Mouse (Mus musculus) embryonic facial prominence, embryonic 15.5 days (tissue): ENCODE measurements at regions not wholly inside any gene's neighbourhood (a gene's known extent, or its start where the extent isn't known, plus 50 kb on each side); places are given as distances from the start of the nearest gene placed in this dataset.

Experiments
- ATAC-seq: fragments of 200-750 bp; cut with Nextera tagmentation; 2 replicates; pipeline ENCODE4 v1.8.0; 2017; ENCODE audit warnings: low read depth, moderate TSS enrichment; ENCODE audit not compliant: insufficient number of reproducible peaks, low FRiP score, low TSS enrichment
- H3K27ac ChIP-seq: fragments of 300-500 bp; sonication (generic); replicated peaks from 2 replicates; pipeline ENCODE4 v1.5.1; 2015; ENCODE audit warnings: mild to moderate bottlenecking, inconsistent platforms
- H3K27me3 ChIP-seq: fragments of 300-500 bp; sonication (generic); 2 replicates; pipeline ENCODE4 v1.6.1; 2015; ENCODE audit warnings: inconsistent platforms
- H3K36me3 ChIP-seq: fragments of 300-500 bp; sonication (generic); 2 replicates; pipeline ENCODE4 v1.6.1; 2015; ENCODE audit warnings: mild to moderate bottlenecking, inconsistent platforms
- H3K4me1 ChIP-seq: fragments of 300-500 bp; sonication (generic); 2 replicates; pipeline ENCODE4 v1.6.1; 2015; ENCODE audit warnings: inconsistent platforms
- H3K4me2 ChIP-seq: fragments of 300-500 bp; sonication (generic); replicated peaks from 2 replicates; pipeline ENCODE4 v1.6.1; 2015; ENCODE audit warnings: mild to moderate bottlenecking, inconsistent platforms
- H3K4me3 ChIP-seq: fragments of 300-500 bp; sonication (generic); replicated peaks from 2 replicates; pipeline ENCODE4 v1.5.1; 2015; ENCODE audit warnings: mild to moderate bottlenecking, inconsistent platforms
- H3K9ac ChIP-seq: fragments of 300-500 bp; sonication (generic); 2 replicates; pipeline ENCODE4 v1.6.1; 2015; ENCODE audit warnings: inconsistent platforms
- H3K9me3 ChIP-seq: fragments of 300-500 bp; sonication (generic); replicated peaks from 2 replicates; pipeline ENCODE4 v1.6.1; 2016; ENCODE audit warnings: inconsistent platforms
- WGBS: fragments of 180-500 bp; shearing (Covaris S2); methylation state at CpG from one replicate; pipeline ENCODE4 v1.1.7; 2015; 5-methylcytosine and 5-hydroxymethylcytosine counted together

GRCm38 (mm10) chr16:49982180-49982579 lies 181.8 kb downstream of the Cd47 start:
- Histone ChIP-seq H3K9me3 (no peaks in the 10 kb centered on the region), H3K27ac (no peak overlapping the region), H3K4me3 (no peak overlapping the region), H3K4me2 (no peak overlapping the region), H3K27me3 (no peaks in the 10 kb centered on the region), H3K9ac (no peak overlapping the region), H3K4me1 (peaks cover 7% of the 10 kb centered on the region; the same call in 1 of the 2 replicates), H3K36me3 (no peaks in the 10 kb centered on the region)
- 81% methylated on average over 4 of the region's 4 CpGs for WGBS
- no peak for ATAC-seq

DNA sequence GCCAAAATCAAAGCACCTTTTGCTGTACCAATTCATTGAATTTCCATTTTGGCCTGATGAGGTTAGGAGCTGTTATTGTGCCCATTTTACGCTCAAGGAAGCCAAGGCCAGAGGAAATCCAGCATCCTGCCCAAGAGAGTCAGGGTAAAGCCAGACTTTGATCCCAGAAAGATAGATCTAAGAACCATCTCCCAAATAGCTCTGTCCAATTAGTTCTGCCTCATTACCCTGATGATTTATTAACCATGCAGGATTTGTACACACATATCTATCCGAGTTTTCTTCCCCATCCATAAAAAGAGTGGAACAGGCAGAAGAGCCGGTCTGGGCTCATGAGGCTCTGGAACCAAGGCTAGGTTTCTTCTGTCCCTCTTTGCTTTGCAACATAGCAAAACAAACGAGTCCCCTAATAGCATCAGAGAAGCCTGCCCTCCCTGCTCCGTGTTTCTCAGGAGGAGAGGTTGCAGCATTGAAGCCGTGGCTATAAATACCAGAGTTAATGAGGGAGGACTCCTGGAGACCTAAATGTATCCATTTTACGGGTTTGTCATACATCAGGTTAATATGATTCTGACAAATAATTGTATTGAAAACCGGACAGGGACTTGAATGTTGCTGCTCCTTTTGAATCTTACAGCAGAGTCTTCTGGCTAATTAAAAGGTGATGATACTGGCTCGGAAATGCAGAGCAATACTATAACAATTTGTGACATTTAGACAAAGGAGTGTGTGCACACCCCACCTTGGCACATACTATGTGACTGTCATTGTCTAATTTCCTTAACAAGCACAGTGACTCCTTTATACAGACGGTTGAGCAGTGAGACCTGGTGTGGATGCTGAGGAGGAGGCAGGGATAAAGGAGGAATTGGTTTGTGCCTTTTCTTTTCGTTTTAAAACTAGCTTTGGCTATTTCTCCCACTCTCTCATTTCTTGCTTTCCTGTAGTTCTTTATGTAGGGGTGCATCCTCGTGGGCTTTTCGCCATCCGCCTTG lies 185.0 kb downstream of the Cd47 start:
- Histone ChIP-seq H3K27ac (no peak overlapping the region), H3K4me3 (no peak overlapping the region), H3K36me3 (no peaks in the 10 kb centered on the region), H3K27me3 (no peaks in the 10 kb centered on the region), H3K4me2 (no peak overlapping the region), H3K9me3 (no peaks in the 10 kb centered on the region), H3K9ac (no peak overlapping the region), H3K4me1 (peaks cover 2% of the 10 kb centered on the region; the same call in 1 of the 2 replicates)
- WGBS: 63% methylated on average over 14 of the region's 14 CpGs
- no peak for ATAC-seq

- no peaks in the 10 kb centered on the region for H3K4me1 ChIP-seq
- ATAC-seq: no peak
- no peak overlapping the region for H3K4me2 ChIP-seq
- no peaks in the 10 kb centered on the region for H3K27me3 ChIP-seq
- WGBS: 68% methylated on average over 6 of the region's 6 CpGs
- no peaks in the 10 kb centered on the region for H3K9me3 ChIP-seq
- H3K36me3 ChIP-seq: no peaks in the 10 kb centered on the region
- no peak overlapping the region for H3K4me3 ChIP-seq
- no peak overlapping the region for H3K9ac ChIP-seq
- no peak overlapping the region for H3K27ac ChIP-seq
Observed at GRCm38 (mm10) chr16:49986954-49987353, 186.6 kb downstream of the Cd47 start.

DNA sequence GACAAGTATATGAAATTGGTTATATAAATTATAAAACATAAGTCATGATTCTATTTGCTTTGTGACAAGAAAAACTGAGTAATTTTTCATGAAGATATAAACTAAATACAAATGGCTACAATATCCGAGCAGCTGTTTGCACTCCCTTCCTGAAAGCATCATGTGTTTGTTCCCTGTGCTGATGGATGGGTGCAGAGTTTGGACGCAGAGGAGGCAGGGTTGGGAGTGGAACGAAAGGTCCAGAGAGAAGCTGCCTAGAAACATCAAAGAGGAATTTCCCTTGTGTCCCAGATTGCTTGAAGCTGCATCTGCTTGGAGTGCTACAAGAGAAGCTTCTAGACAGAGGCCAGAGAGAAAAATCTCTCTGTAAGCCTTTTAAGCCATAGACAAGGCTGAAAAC lies 195.5 kb downstream of the Cd47 start:
- Histone ChIP-seq H3K27ac (no peak overlapping the region), H3K9me3 (no peaks in the 10 kb centered on the region), H3K4me1 (0 out of 2 replicates have a peak, but pooled peaks cover 15% of the 10 kb centered on the region), H3K27me3 (no peaks in the 10 kb centered on the region), H3K4me2 (no peak overlapping the region), H3K36me3 (no peaks in the 10 kb centered on the region), H3K9ac (no peak overlapping the region), H3K4me3 (no peak overlapping the region)
- 63% methylated on average over 3 of the region's 3 CpGs for WGBS
- ATAC-seq: no peak

- Histone ChIP-seq H3K27me3 (no peaks in the 10 kb centered on the region), H3K9ac (no peak overlapping the region), H3K4me1 (0 out of 2 replicates have a peak, but pooled peaks cover 15% of the 10 kb centered on the region), H3K9me3 (no peaks in the 10 kb centered on the region), H3K27ac (peak overlapping the region; percentile 80), H3K36me3 (no peaks in the 10 kb centered on the region), H3K4me2 (no peak overlapping the region), H3K4me3 (no peak overlapping the region)
- ATAC-seq: no peak
- WGBS: 70% methylated on average over 5 of the region's 5 CpGs
Observed at GRCm38 (mm10) chr16:49996593-49996992, 196.3 kb downstream of the Cd47 start.

DNA sequence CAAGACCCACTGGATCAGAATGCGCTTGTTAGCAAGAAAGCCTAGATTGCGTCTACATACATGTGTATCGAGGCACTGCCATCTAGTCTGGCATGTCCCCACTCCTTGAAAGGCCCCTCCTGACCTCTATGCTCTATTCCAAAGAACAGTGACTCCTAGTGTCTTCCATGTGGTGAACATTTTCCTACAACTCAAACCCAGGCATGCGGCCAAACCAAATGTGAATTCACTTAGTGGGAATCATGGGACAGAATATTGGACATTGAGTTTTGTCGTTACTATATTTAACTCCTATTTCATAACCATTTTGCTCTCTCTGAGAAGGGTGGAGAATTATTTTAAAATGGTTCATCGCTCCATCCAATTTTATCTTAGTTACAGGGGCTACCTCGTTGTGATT lies 196.7 kb downstream of the Cd47 start:
- no peak overlapping the region for H3K4me2 ChIP-seq
- H3K4me1 ChIP-seq: 0 out of 2 replicates have a peak, but pooled peaks cover 15% of the 10 kb centered on the region
- H3K9me3 ChIP-seq: no peaks in the 10 kb centered on the region
- no peak overlapping the region for H3K4me3 ChIP-seq
- H3K27me3 ChIP-seq: no peaks in the 10 kb centered on the region
- WGBS: 51% methylated on average over 7 of the region's 7 CpGs
- peak; percentile 51; the same call in 1 of the 2 replicates for ATAC-seq
- H3K9ac ChIP-seq: no peak overlapping the region
- H3K27ac ChIP-seq: peak overlapping the region; percentile 80
- H3K36me3 ChIP-seq: no peaks in the 10 kb centered on the region

GRCm38 (mm10) chr16:50000805-50001204 lies 200.5 kb downstream of the Cd47 start:
- Histone ChIP-seq H3K36me3 (no peaks in the 10 kb centered on the region), H3K9me3 (no peaks in the 10 kb centered on the region), H3K9ac (no peak overlapping the region), H3K4me2 (no peak overlapping the region), H3K4me3 (no peak overlapping the region), H3K27me3 (no peaks in the 10 kb centered on the region), H3K4me1 (0 out of 2 replicates have a peak, but pooled peaks cover 15% of the 10 kb centered on the region), H3K27ac (no peak overlapping the region)
- no peak for ATAC-seq
- WGBS: 55% methylated on average over 4 of the region's 4 CpGs

DNA sequence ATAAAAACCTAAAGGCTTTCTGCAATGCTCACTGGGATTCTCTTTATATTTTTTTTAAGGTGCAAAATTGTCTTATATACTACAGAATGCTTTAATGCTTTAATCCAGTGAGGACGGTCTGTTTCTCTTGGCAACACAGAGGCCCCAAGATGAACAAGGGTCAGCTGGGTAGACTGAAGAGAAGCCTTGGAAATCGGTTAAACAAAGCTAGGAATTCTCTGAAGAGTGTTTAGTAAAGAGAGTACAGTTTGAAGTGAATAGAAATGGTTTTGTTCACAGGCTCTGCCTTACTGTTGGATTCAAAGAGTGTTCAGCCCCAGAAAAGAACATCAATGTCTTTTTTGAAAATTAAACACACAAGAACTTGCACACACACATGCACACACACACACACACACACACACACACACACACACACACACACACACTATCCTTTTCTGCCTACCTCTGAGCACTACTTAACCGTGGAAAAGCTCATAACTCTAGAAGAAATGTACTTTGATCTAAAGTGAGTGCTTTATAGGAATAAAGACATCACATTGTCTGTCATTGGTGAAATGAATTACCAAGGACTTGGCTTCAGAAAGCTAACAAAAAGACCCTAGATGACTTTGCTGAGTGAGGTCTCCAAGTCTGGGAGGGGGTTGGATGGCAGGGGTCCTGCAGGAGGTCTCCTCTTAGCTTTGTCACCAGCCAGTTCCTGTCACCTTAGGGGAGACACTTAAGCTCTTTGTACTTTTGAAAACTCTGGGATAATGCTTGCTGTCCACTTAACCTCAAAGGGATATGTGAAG lies 201.5 kb downstream of the Cd47 start:
- Histone ChIP-seq H3K9ac (no peak overlapping the region), H3K4me1 (0 out of 2 replicates have a peak, but pooled peaks cover 7% of the 10 kb centered on the region), H3K9me3 (no peaks in the 10 kb centered on the region), H3K36me3 (no peaks in the 10 kb centered on the region), H3K27ac (no peak overlapping the region), H3K27me3 (no peaks in the 10 kb centered on the region), H3K4me2 (no peak overlapping the region), H3K4me3 (no peak overlapping the region)
- no peak for ATAC-seq
- WGBS: 62% methylated on average over 3 of the region's 3 CpGs

- no peak overlapping the region for H3K9ac ChIP-seq
- H3K4me3 ChIP-seq: no peak overlapping the region
- no peaks in the 10 kb centered on the region for H3K36me3 ChIP-seq
- H3K9me3 ChIP-seq: no peaks in the 10 kb centered on the region
- H3K4me2 ChIP-seq: no peak overlapping the region
- 0 out of 2 replicates have a peak, but pooled peaks cover 5% of the 10 kb centered on the region for H3K4me1 ChIP-seq
- 76% methylated on average over 3 of the region's 3 CpGs for WGBS
- H3K27me3 ChIP-seq: no peaks in the 10 kb centered on the region
- ATAC-seq: no peak
- no peak overlapping the region for H3K27ac ChIP-seq
Observed at GRCm38 (mm10) chr16:50002456-50002788, 202.1 kb downstream of the Cd47 start.

DNA sequence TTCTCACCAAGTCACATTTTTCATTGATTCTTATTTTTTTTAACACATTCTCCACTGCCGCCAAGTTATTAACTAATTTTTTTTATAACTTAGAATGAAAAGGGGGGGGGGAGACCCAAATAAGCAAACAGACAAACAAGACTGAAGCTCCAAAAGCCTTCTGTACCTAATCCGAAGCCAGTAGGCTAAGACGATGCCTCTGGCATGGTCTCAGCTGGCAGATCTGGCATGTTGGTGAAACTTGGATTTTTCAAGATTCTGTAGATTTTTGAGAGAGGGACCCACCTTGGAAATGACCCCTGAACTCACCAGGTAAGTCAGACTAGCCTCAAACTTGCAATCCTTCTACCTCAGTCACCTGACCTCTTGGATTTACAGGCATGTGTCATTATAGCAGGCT lies 208.7 kb downstream of the Cd47 start:
- 79% methylated on average over 3 of the region's 3 CpGs for WGBS
- H3K27ac ChIP-seq: no peak overlapping the region
- H3K9ac ChIP-seq: no peak overlapping the region
- no peak for ATAC-seq
- no peaks in the 10 kb centered on the region for H3K27me3 ChIP-seq
- H3K9me3 ChIP-seq: no peaks in the 10 kb centered on the region
- no peak overlapping the region for H3K4me3 ChIP-seq
- H3K4me2 ChIP-seq: no peak overlapping the region
- no peaks in the 10 kb centered on the region for H3K36me3 ChIP-seq
- H3K4me1 ChIP-seq: no peaks in the 10 kb centered on the region

- Histone ChIP-seq H3K9me3 (no peaks in the 10 kb centered on the region), H3K4me1 (no peaks in the 10 kb centered on the region), H3K36me3 (no peaks in the 10 kb centered on the region), H3K4me2 (no peak overlapping the region), H3K9ac (no peak overlapping the region), H3K27me3 (no peaks in the 10 kb centered on the region), H3K4me3 (no peak overlapping the region), H3K27ac (no peak overlapping the region)
- no peak for ATAC-seq
- 55% methylated on average over 6 of the region's 6 CpGs for WGBS
Observed at GRCm38 (mm10) chr16:50009542-50009941, 209.2 kb downstream of the Cd47 start.
